Mouse (Mus musculus) embryo, embryonic 11.5 days (tissue): ENCODE measurements around the gene Fzr1.

Source experiments
- DNase-seq: peaks from one replicate; pipeline ENCODE4 v3.0.0-alpha.2; 2012; ENCODE audit warnings: low read depth, low spot score

Fzr1 gene

GRCm38 (mm10) chr10:81377793-81378552 is at the start of gene Fzr1:
Gene Fzr1, minus strand, starts transcription at chr10:81378516.
- DNase-seq, result no peak

- DNase-seq, result no peak
Observed at GRCm38 (mm10) chr10:81427804-81428506, 49.6 kb upstream of the Fzr1 start.

DNA sequence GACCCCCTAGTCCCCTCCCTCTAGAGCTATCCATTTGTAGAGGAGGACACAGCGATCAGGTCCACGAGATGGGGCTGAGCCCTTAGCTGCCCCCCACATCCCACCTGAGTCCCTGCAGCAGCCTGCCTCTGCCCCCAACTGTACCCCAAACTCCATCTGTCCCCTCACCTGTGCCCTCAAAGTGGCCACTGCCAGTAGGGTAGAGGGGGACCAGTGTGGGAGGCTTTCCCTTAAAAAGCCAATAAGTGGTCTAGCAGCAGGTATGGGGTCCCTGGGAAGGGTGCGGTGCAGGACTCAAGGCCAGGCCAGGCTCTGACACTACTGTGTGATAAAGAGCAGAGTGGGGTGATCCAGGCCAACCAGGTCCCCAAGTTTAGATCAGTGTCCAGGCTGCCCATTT is 49.0 kb upstream of the Fzr1 start:
- DNase-seq, result no peak

GRCm38 (mm10) chr10:81426897-81427296 is 48.6 kb upstream of the Fzr1 start:
- DNase-seq, result no peak

DNA sequence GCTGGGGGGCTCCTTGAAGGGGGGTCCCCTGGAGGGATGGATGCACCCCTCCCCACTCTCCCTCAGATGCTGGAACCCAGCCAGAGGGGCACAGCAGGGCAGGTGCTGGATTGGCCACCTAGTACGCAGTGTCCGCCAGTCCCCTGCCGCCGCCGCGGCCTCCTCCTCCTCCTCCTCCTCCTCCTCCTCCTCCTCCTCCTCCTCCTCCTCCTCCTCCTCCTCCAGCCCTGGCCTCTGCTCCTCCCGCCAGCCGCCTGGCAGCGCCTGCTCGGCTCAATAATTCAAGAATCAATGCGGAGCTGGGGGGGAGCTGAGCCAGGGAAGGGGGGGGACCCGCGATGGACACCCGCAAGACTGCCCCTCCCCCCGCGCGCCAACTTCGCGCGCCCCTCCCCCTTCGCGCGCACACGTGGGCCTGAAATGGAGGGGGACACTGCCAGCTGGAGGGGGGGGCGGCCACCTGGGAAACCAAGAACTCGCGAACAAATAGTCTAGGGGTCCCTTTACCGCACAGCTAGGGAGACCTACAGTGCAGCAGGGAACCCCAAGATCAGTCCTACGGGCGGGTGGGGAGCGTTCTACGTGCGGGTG is 47.9 kb upstream of the Fzr1 start:
- DNase-seq, result no peak

GRCm38 (mm10) chr10:81425236-81425850 is 47.0 kb upstream of the Fzr1 start:
- no peak for DNase-seq

- no peak for DNase-seq
Observed at GRCm38 (mm10) chr10:81424246-81425051, 46.1 kb upstream of the Fzr1 start.

DNA sequence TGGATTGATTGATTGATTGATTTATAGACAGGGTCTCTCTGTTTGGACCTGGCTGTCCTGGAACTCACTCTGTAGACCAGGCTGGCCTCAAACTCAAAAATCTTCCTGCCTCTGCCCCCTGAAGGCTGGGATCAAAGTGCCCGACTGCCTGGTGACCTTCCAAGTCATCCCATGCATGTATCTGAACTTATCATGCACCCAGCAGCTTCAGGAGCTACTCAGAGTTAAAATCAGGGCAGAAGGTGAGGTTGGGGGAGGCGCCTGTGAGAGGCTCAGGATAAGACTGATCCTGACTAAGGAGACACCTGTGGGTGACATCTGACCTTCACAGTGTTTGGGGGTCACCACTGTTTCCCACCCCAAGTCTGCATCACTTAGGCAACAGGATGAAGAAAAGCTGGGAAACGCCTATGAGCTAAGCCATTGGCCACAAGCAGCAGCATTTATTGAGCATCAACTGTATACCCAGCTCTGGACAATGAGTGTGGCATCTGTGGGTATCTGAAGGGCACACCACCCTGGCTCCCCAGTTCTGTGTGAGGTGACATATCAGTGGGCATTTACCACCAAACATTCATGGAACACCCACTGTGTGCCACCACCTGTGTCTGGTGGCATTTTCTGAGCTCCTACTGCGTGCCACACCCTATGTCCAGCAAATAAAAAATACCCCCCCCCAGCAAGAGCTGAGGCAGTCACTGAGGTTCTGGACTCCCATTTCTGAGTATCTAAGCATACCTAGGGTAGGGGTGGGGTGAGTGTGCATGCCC is 45.3 kb upstream of the Fzr1 start:
- no peak for DNase-seq

DNA sequence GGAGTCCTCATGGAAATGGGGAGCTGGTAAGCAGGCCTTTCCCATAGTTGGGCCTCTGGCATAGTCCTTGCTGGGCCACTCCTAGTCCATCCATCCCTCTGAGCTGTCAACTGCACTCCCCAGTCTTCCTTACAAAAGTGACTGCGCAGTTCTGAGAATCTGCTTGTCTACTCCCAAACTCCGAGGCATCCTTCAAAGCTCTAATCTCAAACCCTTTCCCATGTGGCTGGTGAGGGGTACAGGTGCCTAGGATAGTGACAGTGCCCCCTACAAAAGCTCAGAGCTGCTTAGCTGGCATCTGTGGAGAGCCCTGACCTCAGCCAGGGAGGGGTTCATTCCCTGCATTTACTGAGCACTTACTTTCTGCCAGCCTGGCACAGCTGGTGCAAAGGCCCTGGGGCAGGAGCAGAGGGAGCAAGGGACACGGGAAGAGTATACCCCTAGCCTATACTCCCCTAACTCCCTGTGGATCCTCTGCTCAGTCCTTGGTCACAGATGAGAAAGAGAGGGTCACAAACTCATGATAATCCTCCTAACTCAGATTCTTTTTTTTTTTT is 44.4 kb upstream of the Fzr1 start:
- DNase-seq, result no peak

- no peak for DNase-seq
Observed at GRCm38 (mm10) chr10:81422191-81422590, 43.9 kb upstream of the Fzr1 start.

DNA sequence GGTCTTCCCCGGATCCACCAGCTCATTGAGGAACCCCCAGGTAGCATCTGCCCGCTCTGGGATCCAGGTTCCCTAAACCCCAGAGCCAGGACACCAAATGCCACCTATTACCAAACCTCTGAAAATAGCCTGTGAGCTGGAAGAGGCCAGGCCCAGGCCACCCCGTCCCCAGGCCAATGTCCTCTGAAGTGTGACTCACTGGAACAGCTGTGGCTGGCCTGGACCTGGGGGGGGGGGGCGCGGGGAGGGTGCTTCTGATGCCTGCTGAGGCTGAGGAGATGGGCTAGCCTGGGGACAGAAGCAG is 43.4 kb upstream of the Fzr1 start:
- no peak for DNase-seq

- no peak for DNase-seq
Observed at GRCm38 (mm10) chr10:81421041-81421796, 42.9 kb upstream of the Fzr1 start.

GRCm38 (mm10) chr10:81420191-81420767 is 42.0 kb upstream of the Fzr1 start:
- no peak for DNase-seq

DNA sequence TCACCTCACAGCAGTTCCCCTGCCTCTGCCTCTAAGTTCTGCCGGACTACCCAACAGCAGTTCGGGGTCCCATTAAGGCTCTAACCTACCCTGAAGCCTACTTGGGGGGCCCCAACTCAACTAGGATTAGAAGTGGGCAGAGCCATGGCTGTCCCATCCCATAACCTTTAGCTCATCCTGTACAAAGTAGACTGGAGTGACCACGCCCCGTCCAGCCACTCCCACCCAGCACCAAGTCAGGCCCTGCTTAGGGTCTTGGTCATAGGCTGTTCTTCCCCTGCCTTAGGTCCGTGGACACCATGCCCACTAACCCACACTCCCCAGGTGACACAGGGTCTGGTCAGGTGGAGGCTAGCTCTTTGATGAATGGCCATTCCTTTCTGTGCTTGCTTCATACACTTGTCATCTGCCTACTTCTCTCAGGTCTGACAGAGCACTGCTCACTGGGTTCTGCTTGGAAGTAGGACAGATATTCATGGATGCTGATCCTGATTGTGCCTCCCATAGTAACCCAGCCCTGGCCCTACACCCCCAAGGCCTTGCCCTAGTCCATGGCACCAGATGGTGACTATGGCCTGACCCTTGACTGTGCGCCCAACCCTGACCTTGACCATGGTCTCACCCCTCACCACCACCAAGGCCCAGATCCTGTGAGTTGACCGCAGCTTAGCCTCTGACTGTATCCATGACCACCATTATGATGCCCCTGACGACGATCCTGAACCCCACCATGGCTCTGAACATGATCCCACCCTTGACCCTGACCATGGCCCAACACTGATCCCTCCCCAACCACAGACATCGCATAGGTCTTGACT is 41.0 kb upstream of the Fzr1 start:
- DNase-seq, result no peak

GRCm38 (mm10) chr10:81418216-81419070 is 40.1 kb upstream of the Fzr1 start:
- no peak for DNase-seq

- DNase-seq, result no peak
Observed at GRCm38 (mm10) chr10:81417227-81418215, 39.2 kb upstream of the Fzr1 start.
